Mouse (Mus musculus) kidney, adult 18-20 months (tissue): ENCODE results near the gene Cbr4.
A peak's percentile ranks its signal among the peaks of the same experiment; 100 is the strongest.

Experiments used
- DNase-seq: peaks from one replicate; pipeline ENCODE4 v3.0.0; 2021

The Cbr4 gene

GRCm38 (mm10) chr8:61497110-61497509, 9.6 kb downstream of the Cbr4 start:
- no peak for DNase-seq

GRCm38 (mm10) chr8:61499035-61499434, 11.5 kb downstream of the Cbr4 start:
- peak; percentile 27 for DNase-seq

GRCm38 (mm10) chr8:61500914-61501313, 13.4 kb downstream of the Cbr4 start:
- DNase-seq = no peak

- no peak for DNase-seq
Measured at GRCm38 (mm10) chr8:61502277-61502676, 14.7 kb downstream of the Cbr4 start.

GRCm38 (mm10) chr8:61515110-61515930, 27.8 kb downstream of the Cbr4 start:
- DNase-seq = no peak

- peak; percentile 79 for DNase-seq
Measured at GRCm38 (mm10) chr8:61515931-61516744, 28.6 kb downstream of the Cbr4 start.

- DNase-seq = no peak
Measured at GRCm38 (mm10) chr8:61516745-61517501, 29.4 kb downstream of the Cbr4 start.

GRCm38 (mm10) chr8:61517502-61518185, 30.1 kb downstream of the Cbr4 start:
- no peak for DNase-seq

GRCm38 (mm10) chr8:61522132-61522531, 34.6 kb downstream of the Cbr4 start:
- DNase-seq = no peak

- no peak for DNase-seq
Measured at GRCm38 (mm10) chr8:61527037-61527436, 39.5 kb downstream of the Cbr4 start.

GRCm38 (mm10) chr8:61528197-61528596, 40.7 kb downstream of the Cbr4 start:
- no peak for DNase-seq

- no peak for DNase-seq
Measured at GRCm38 (mm10) chr8:61528642-61529041, 41.1 kb downstream of the Cbr4 start.

GRCm38 (mm10) chr8:61531944-61532795, 44.6 kb downstream of the Cbr4 start:
- no peak for DNase-seq

GRCm38 (mm10) chr8:61532831-61533230, 45.3 kb downstream of the Cbr4 start:
- no peak for DNase-seq

- DNase-seq = no peak
Measured at GRCm38 (mm10) chr8:61533356-61533926, 45.9 kb downstream of the Cbr4 start.

- DNase-seq = no peak
Measured at GRCm38 (mm10) chr8:61535472-61535871, 47.9 kb downstream of the Cbr4 start.

- DNase-seq = no peak
Measured at GRCm38 (mm10) chr8:61537471-61537870, 49.9 kb downstream of the Cbr4 start.

GRCm38 (mm10) chr8:61539828-61540500, 52.4 kb downstream of the Cbr4 start:
- peak; percentile 90 for DNase-seq

- DNase-seq = no peak
Measured at GRCm38 (mm10) chr8:61549585-61549984, 62.1 kb downstream of the Cbr4 start.

GRCm38 (mm10) chr8:61550006-61550748, 62.6 kb downstream of the Cbr4 start:
- no peak for DNase-seq
